ENCODE assay signal across 9 mouse cellular contexts in genomic region chr15:78771531-78772367, GRCm38 (mm10). TPM values are rescaled to one million over a fixed set of nuclear protein-coding genes. Genes with fewer than 3 reads are reported as not detected.
A peak's percentile ranks its signal among the peaks of the same experiment; 100 is the strongest.
DNase-seq lines count a peak whose midpoint lies in the region; ATAC-seq and TF ChIP-seq lines count a peak whose summit lies in the region.
"Had no signal": no experiment of that assay in that cellular context is flagged by ENCODE, and none has a peak within 500 bp of the region (broad histone marks: within the 10 kb centered on the region; RNA-seq: fewer than 3 reads in every experiment).

No protein-coding gene starts in this region.

- WGBS in lung, embryonic 14.5 days = 54% methylated on average over 19 of the region's 19 CpGs
- WGBS in small intestine, adult 2 months = 69% methylated on average over 19 of the region's 19 CpGs

- H3K9ac ChIP-seq in lung, embryonic 14.5 days = no peak overlapping the region

- H3K36me3 ChIP-seq in lung, embryonic 14.5 days (ENCODE audit: insufficient read depth) = peaks cover 11% of the 10 kb centered on the region; the same call in 1 of the 2 replicates
- peaks cover 14% of the 10 kb centered on the region for H3K36me3 ChIP-seq in small intestine, adult 2 months (ENCODE audit: control insufficient read depth, insufficient read depth, low read length)

- no peaks in the 10 kb centered on the region for H3K4me1 ChIP-seq in lung, embryonic 14.5 days (ENCODE audit: insufficient read depth)
- H3K4me1 ChIP-seq in small intestine, adult 2 months (ENCODE audit: control insufficient read depth, insufficient read depth, insufficient read length, low read length) = peaks cover 3% of the 10 kb centered on the region; the same call in 1 of the 2 replicates

- peak; percentile 53 for ATAC-seq in lung, embryonic 14.5 days (ENCODE audit: insufficient read depth)
- ATAC-seq: Patski had no signal

- peak; percentile 40 for DNase-seq in layer of hippocampus, adult 9-11 months
- DNase-seq in layer of hippocampus, adult 8-10 months (ENCODE audit: low spot score in 2 of 2) = no peak
- peak; percentile 55 for DNase-seq in heart, adult 8-10 months (ENCODE audit: low spot score)
- peak; percentile 61 for DNase-seq in kidney, adult 11 months
- peak; percentile 63 for DNase-seq in lung, embryonic 14.5 days
- no peak for DNase-seq in frontal cortex, adult 2 months (ENCODE audit: extremely low spot score in 1 of 2, low spot score in 1 of 2)
- DNase-seq in cerebellum, adult 9-11 months = no peak

- peak overlapping the region; percentile 58 for H3K4me2 ChIP-seq in lung, embryonic 14.5 days

- no peaks in the 10 kb centered on the region for H3K27me3 ChIP-seq in lung, embryonic 14.5 days (ENCODE audit: insufficient read depth, low read length)
- H3K27me3 ChIP-seq in small intestine, adult 2 months (ENCODE audit: control insufficient read depth, insufficient read depth, low read length) = no peaks in the 10 kb centered on the region
- H3K27me3 ChIP-seq: Patski had no signal

- TF ChIP-seq POLR2A in small intestine, adult 2 months (IDR thresholded peaks at IDR 0.05; ENCODE audit: low read depth, low read length) = no peak; the same call in 1 of the 2 replicates

- no peaks in the 10 kb centered on the region for H3K9me3 ChIP-seq in lung, embryonic 14.5 days (ENCODE audit: low read depth, low read length)

- peak overlapping the region; percentile 70 for H3K27ac ChIP-seq in lung, embryonic 14.5 days (ENCODE audit: low read depth)
- peak overlapping the region; percentile 84 for H3K27ac ChIP-seq in small intestine, adult 2 months (ENCODE audit: insufficient read depth, low read depth, low read length)

- peak overlapping the region; percentile 34 for H3K4me3 ChIP-seq in lung, embryonic 14.5 days (ENCODE audit: low read depth, low read length)
- H3K4me3 ChIP-seq in small intestine, adult 2 months (ENCODE audit: low read depth, low read length) = peak overlapping the region; percentile 58

- TF ChIP-seq CTCF in lung, embryonic 14.5 days (IDR thresholded peaks at IDR 0.05; ENCODE audit: low read depth) = no peak
- TF ChIP-seq CTCF in small intestine, adult 2 months (IDR thresholded peaks at IDR 0.05; ENCODE audit: extremely low read depth, insufficient read length, insufficient replicate concordance, low read depth, low read length) = no peak

RNA-seq across cellular contexts. Expression of gene Mfng, which starts 1.5 kb away (rescaled TPM):
- 10 to 100 TPM in 1 of 4 experiments, 1 to 10 TPM in 3; 6.5 to 11.2 (median 8.1) TPM for total RNA-seq in layer of hippocampus, adult 8-10 months (2022)
- 10 to 100 TPM in 1 of 4 experiments, 1 to 10 TPM in 3; 7.5 to 11.4 (median 9.5) TPM for total RNA-seq in heart, adult 8-10 months (2022)
- polyA plus RNA-seq in lung, embryonic 14.5 days (2014; fragmentation: Nextera tagmentation; extraction: Ambion mirVana) = 28.7 and 34.3 TPM in 2 replicates
- polyA plus RNA-seq in small intestine, adult 2 months (2012; rRNA removed) = 4.7 and 7.9 TPM in 2 replicates
- 7.0 and 7.2 TPM in 2 replicates for polyA plus RNA-seq in frontal cortex, adult 2 months (2012; rRNA removed)
- polyA plus RNA-seq: Patski had no signal

RNA-seq across cellular contexts. Expression of gene Card10, which starts 31.1 kb away (rescaled TPM):
- total RNA-seq in layer of hippocampus, adult 8-10 months (2022) = 1 to 10 TPM; 6.6 to 8.2 (median 6.9) TPM
- total RNA-seq in heart, adult 8-10 months (2022) = 10 to 100 TPM; 14.3 to 16.1 (median 15.2) TPM
- polyA plus RNA-seq in lung, embryonic 14.5 days (2014; fragmentation: Nextera tagmentation; extraction: Ambion mirVana) = 7.8 and 8.5 TPM in 2 replicates
- polyA plus RNA-seq in small intestine, adult 2 months (2012; rRNA removed) = 15.8 and 28.3 TPM in 2 replicates
- 11.2 and 12.0 TPM in 2 replicates for polyA plus RNA-seq in frontal cortex, adult 2 months (2012; rRNA removed)

RNA-seq across cellular contexts. Expression of gene Elfn2, which starts 53.2 kb away (rescaled TPM):
- total RNA-seq in layer of hippocampus, adult 8-10 months (2022) = 100 to 1,000 TPM; 176 to 224 (median 201) TPM
- 1 to 10 TPM; 1.9 to 4.4 (median 2.5) TPM for total RNA-seq in heart, adult 8-10 months (2022)
- polyA plus RNA-seq in lung, embryonic 14.5 days (2014; fragmentation: Nextera tagmentation; extraction: Ambion mirVana) = 0.03 and 0.08 TPM in 2 replicates
- 0.14 and 0.35 TPM in 2 replicates for polyA plus RNA-seq in small intestine, adult 2 months (2012; rRNA removed)
- polyA plus RNA-seq in frontal cortex, adult 2 months (2012; rRNA removed) = 64.9 and 68.2 TPM in 2 replicates

Comparison
In these comparisons a context has a peak if more than half of its experiments do, and no peak if none do; other contexts are left out.
1. DNase-seq: peak in layer of hippocampus, adult 9-11 months (single experiment), heart, adult 8-10 months (single experiment), kidney, adult 11 months (single experiment) and lung, embryonic 14.5 days (single experiment); none in layer of hippocampus, adult 8-10 months (0 of 2), frontal cortex, adult 2 months (0 of 2) and cerebellum, adult 9-11 months (single experiment).
2. RNA of gene Elfn2, which starts 53.2 kb away (polyA plus RNA-seq): 64.9 to 68.2 TPM in frontal cortex, adult 2 months; 0.14 to 0.35 TPM in small intestine, adult 2 months and 0.03 to 0.08 TPM in lung, embryonic 14.5 days; every median in the first group is over 10 times any median in the second.